Mouse (Mus musculus) hindbrain, embryonic 13.5 days (tissue): ENCODE results near the gene Krt31. TPM values are rescaled to one million over a fixed set of nuclear protein-coding genes. Genes with fewer than 3 reads are reported as not detected.

ENCODE experiments used
- polyA plus RNA-seq: library from polyadenylated mRNA; unstranded; fragments of >200 nt; fragmentation: Nextera tagmentation; extraction: Ambion mirVana; gene quantifications from 2 replicates; pipeline ENCODE4 v1.2.1, GENCODE M21; 2015

Gene Krt31
- polyA plus RNA-seq, 1 experiment from 2014 or later: not detected

Other genes with a start within 250 kb of the Krt31 start
- not detected in 2 replicates for gene Gm11554, start 246.1 kb downstream of the Krt31 start, polyA plus RNA-seq
- gene Krtap4-13, start 240.7 kb downstream of the Krt31 start, polyA plus RNA-seq: not detected in 2 replicates
- not detected in 2 replicates for gene Gm11564, start 234.9 kb downstream of the Krt31 start, polyA plus RNA-seq
- gene 2300003K06Rik, start 212.5 kb downstream of the Krt31 start, polyA plus RNA-seq: not detected in 2 replicates
- not detected in 2 replicates for gene Krtap4-16, start 198.9 kb downstream of the Krt31 start, polyA plus RNA-seq
- not detected in 2 replicates for gene Gm11568, start 192.6 kb downstream of the Krt31 start, polyA plus RNA-seq
- gene Gm11559, start 186.1 kb downstream of the Krt31 start, polyA plus RNA-seq: not detected in 2 replicates
- gene Krtap9-1, start 177.2 kb downstream of the Krt31 start, polyA plus RNA-seq: not detected in 2 replicates
- gene Gm11567, start 171.4 kb downstream of the Krt31 start, polyA plus RNA-seq: not detected in 2 replicates
- gene Krtap31-1, start 142.6 kb downstream of the Krt31 start, polyA plus RNA-seq: not detected in 2 replicates
- not detected in 2 replicates for gene Gm11565, start 135.8 kb downstream of the Krt31 start, polyA plus RNA-seq
- gene Krtap31-2, start 114.3 kb downstream of the Krt31 start, polyA plus RNA-seq: not detected in 2 replicates
- gene Krtap9-5, start 102.1 kb downstream of the Krt31 start, polyA plus RNA-seq: not detected in 2 replicates
- gene Krtap29-1, start 71.5 kb downstream of the Krt31 start, polyA plus RNA-seq: not detected in 2 replicates
- 0.09 and 0.13 TPM in 2 replicates for gene Krtap16-1, start 64.0 kb downstream of the Krt31 start, polyA plus RNA-seq
- gene Krtap17-1, start 56.6 kb downstream of the Krt31 start, polyA plus RNA-seq: 0.45 TPM in 1 of 2 replicates, not detected in the other
- gene Krt33a, start 34.3 kb downstream of the Krt31 start, polyA plus RNA-seq: not detected in 2 replicates
- gene Krt33b, start 20.7 kb downstream of the Krt31 start, polyA plus RNA-seq: not detected in 2 replicates
- not detected in 2 replicates for gene Krt34, start 9.0 kb downstream of the Krt31 start, polyA plus RNA-seq
- gene Krt32, start 37.7 kb upstream of the Krt31 start, polyA plus RNA-seq: not detected in 2 replicates
- gene Krt35, start 45.7 kb upstream of the Krt31 start, polyA plus RNA-seq: not detected in 2 replicates
- gene Krt36, start 55.1 kb upstream of the Krt31 start, polyA plus RNA-seq: not detected in 2 replicates
- gene Krt13, start 71.0 kb upstream of the Krt31 start, polyA plus RNA-seq: 0.57 TPM in 1 of 2 replicates, not detected in the other
- 0.22 and 1.2 TPM in 2 replicates for gene Krt15, start 85.4 kb upstream of the Krt31 start, polyA plus RNA-seq
- 1.00 and 1.2 TPM in 2 replicates for gene Krt19, start 98.1 kb upstream of the Krt31 start, polyA plus RNA-seq
- not detected in 2 replicates for gene Krt9, start 142.7 kb upstream of the Krt31 start, polyA plus RNA-seq
- 0.12 and 0.39 TPM in 2 replicates for gene Krt14, start 157.0 kb upstream of the Krt31 start, polyA plus RNA-seq
- not detected in 2 replicates for gene Krt16, start 198.4 kb upstream of the Krt31 start, polyA plus RNA-seq
- 0.17 TPM in 1 of 2 replicates, not detected in the other for gene Krt17, start 210.5 kb upstream of the Krt31 start, polyA plus RNA-seq
- not detected in 2 replicates for gene Krt42, start 219.3 kb upstream of the Krt31 start, polyA plus RNA-seq